Mouse (Mus musculus): ENCODE results near the gene Samd15. TPM values are rescaled to one million over a fixed set of nuclear protein-coding genes. Genes with fewer than 3 reads are reported as not detected.

Samd15 gene
- polyA plus RNA-seq, 1 experiment from 2014 or later: 1.1 TPM

DNA sequence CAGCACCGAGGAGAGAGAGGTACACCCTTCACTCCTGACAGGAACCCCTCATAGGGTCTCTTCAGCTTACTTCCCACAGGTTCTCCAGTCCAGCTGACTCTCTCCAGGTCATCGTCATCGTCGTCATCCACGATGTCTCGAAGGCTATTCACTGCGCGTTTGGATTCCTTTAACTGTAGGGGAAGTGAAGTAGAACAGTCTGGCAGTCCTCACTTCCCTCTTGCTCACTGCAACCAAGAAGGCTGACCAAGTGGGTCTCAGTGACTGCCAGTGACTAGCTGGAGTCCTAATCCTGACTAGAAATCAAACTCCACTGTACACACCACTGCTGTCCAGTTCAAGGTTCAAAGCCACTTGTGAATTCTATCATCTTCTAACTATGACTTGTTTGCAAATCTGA lies 61.0 kb downstream of the Samd15 start:
- H3K36me3 ChIP-seq (ENCODE audit: control insufficient read depth, insufficient read depth): peaks cover 35% of the 10 kb centered on the region
- 96% methylated on average over 8 of the region's 8 CpGs for WGBS
- ATAC-seq: no peak

More for the DNA sequence above, 61.0 kb downstream of the Samd15 start:
- Histone ChIP-seq H3K27me3 (replicated peaks; ENCODE audit: control insufficient read depth, insufficient read depth, low read length) (no peaks in the 10 kb centered on the region), H3K9me3 (ENCODE audit: control insufficient read depth, low read length) (no peaks in the 10 kb centered on the region), H3K4me2 (ENCODE audit: low read length) (no peak overlapping the region), H3K4me1 (replicated peaks; ENCODE audit: control insufficient read depth, insufficient read depth, low read length) (peaks cover 9% of the 10 kb centered on the region), H3K4me3 (replicated peaks; ENCODE audit: low read length) (no peak overlapping the region), H3K27ac (ENCODE audit: low read length) (no peak overlapping the region), H3K9ac (replicated peaks; ENCODE audit: low read depth, low read length) (no peak overlapping the region)

Other genes with a start within 250 kb of the Samd15 start
- 5.2 and 9.4 TPM in 2 replicates for gene Zdhhc22, start 209.3 kb upstream of the Samd15 start, polyA plus RNA-seq (2015; fragmentation: Nextera tagmentation; extraction: Ambion mirVana)
- gene Tmem63c, start 178.4 kb upstream of the Samd15 start, polyA plus RNA-seq (2015; fragmentation: Nextera tagmentation; extraction: Ambion mirVana): 6.4 and 11.2 TPM in 2 replicates
- 2.2 and 3.7 TPM in 2 replicates for gene Ngb, start 97.2 kb upstream of the Samd15 start, polyA plus RNA-seq (2015; fragmentation: Nextera tagmentation; extraction: Ambion mirVana)
- gene Gstz1, start 52.6 kb upstream of the Samd15 start, polyA plus RNA-seq (2015; fragmentation: Nextera tagmentation; extraction: Ambion mirVana): 26.8 and 30.0 TPM in 2 replicates
- gene Pomt2, start 51.8 kb upstream of the Samd15 start, polyA plus RNA-seq (2015; fragmentation: Nextera tagmentation; extraction: Ambion mirVana): 12.7 and 13.4 TPM in 2 replicates
- 4.7 and 5.1 TPM in 2 replicates for gene Tmed8, start 731 bp downstream of the Samd15 start, polyA plus RNA-seq (2015; fragmentation: Nextera tagmentation; extraction: Ambion mirVana)
- gene Noxred1, start 39.0 kb downstream of the Samd15 start, polyA plus RNA-seq (2015; fragmentation: Nextera tagmentation; extraction: Ambion mirVana): 1.6 TPM in 2 replicates
- gene Vipas39, start 66.5 kb downstream of the Samd15 start, polyA plus RNA-seq (2015; fragmentation: Nextera tagmentation; extraction: Ambion mirVana): 79.1 and 80.9 TPM in 2 replicates
- 222 TPM in 2 replicates for gene Ahsa1, start 66.8 kb downstream of the Samd15 start, polyA plus RNA-seq (2015; fragmentation: Nextera tagmentation; extraction: Ambion mirVana)
- gene Ism2, start 100.0 kb downstream of the Samd15 start, polyA plus RNA-seq (2015; fragmentation: Nextera tagmentation; extraction: Ambion mirVana): 0.62 and 1.1 TPM in 2 replicates
- 60.6 and 67.6 TPM in 2 replicates for gene Sptlc2, start 188.6 kb downstream of the Samd15 start, polyA plus RNA-seq (2015; fragmentation: Nextera tagmentation; extraction: Ambion mirVana)
- 211 and 233 TPM in 2 replicates for gene Slirp, start 244.2 kb downstream of the Samd15 start, polyA plus RNA-seq (2015; fragmentation: Nextera tagmentation; extraction: Ambion mirVana)
- 42.3 and 47.1 TPM in 2 replicates for gene Alkbh1, start 244.3 kb downstream of the Samd15 start, polyA plus RNA-seq (2015; fragmentation: Nextera tagmentation; extraction: Ambion mirVana)